Mouse (Mus musculus) myocyte (in vitro differentiated cells): ENCODE data around the gene Gm18336. TPM values are rescaled to one million over a fixed set of nuclear protein-coding genes. Genes with fewer than 3 reads are reported as not detected.

ENCODE experiments used
- H3K27me3 ChIP-seq: one replicate; pipeline ENCODE4 v1.6.1; 2011; ENCODE audit not compliant: control insufficient read depth, insufficient read depth, insufficient read length
- H3K36me3 ChIP-seq: one replicate; pipeline ENCODE4 v1.6.1; 2011; ENCODE audit not compliant: control insufficient read depth, insufficient read depth
- H3K4me2 ChIP-seq: one replicate; pipeline ENCODE4 v1.6.1; 2011; ENCODE audit warnings: low read depth, control low read depth
- H3K4me3 ChIP-seq: one replicate; pipeline ENCODE4 v1.5.1; 2011; ENCODE audit warnings: mild to moderate bottlenecking, control low read depth, moderate library complexity
- H3K79me2 ChIP-seq: one replicate; pipeline ENCODE4 v1.6.1; 2011; ENCODE audit not compliant: control insufficient read depth, insufficient read depth
- H3ac ChIP-seq: one replicate; pipeline ENCODE4 v1.6.1; 2011; ENCODE audit not compliant: control insufficient read depth, insufficient read length
- CEBPB ChIP-seq: IDR thresholded peaks from 2 replicates; pipeline ENCODE4 v1.6.1; 2011; ENCODE audit warnings: mild to moderate bottlenecking, moderate library complexity; ENCODE audit not compliant: poor library complexity, insufficient read depth, severe bottlenecking
- E2F4 ChIP-seq: IDR thresholded peaks from one replicate; pipeline ENCODE4 v1.6.1; 2011; ENCODE audit warnings: mild to moderate bottlenecking, control low read depth, moderate library complexity; ENCODE audit not compliant: insufficient read depth
- MAX ChIP-seq: IDR thresholded peaks from one replicate; pipeline ENCODE4 v1.6.1; 2011; ENCODE audit warnings: low read depth, mild to moderate bottlenecking, control low read depth
- MYOD1 ChIP-seq, 3 experiments: IDR thresholded peaks; one replicate each; pipeline ENCODE4 v1.6.1; 2011; ENCODE audit warnings: control low read depth in 2 of 3, low read depth in 2 of 3, mild to moderate bottlenecking in 2 of 3, moderate library complexity in 1 of 3; ENCODE audit not compliant: insufficient read length in 2 of 3, control insufficient read depth in 1 of 3
- MYOG ChIP-seq, 3 experiments: IDR thresholded peaks; one replicate each; pipeline ENCODE4 v1.6.1; 2011; ENCODE audit warnings: control low read depth in 2 of 3, low read depth in 2 of 3, mild to moderate bottlenecking in 2 of 3; ENCODE audit not compliant: insufficient read length in 2 of 3, control insufficient read depth in 1 of 3, insufficient read depth in 1 of 3
- POLR2A ChIP-seq: IDR thresholded peaks from one replicate; pipeline ENCODE4 v1.6.1; 2011; ENCODE audit warnings: low read depth, mild to moderate bottlenecking, control low read depth, moderate library complexity; ENCODE audit not compliant: insufficient read length
- POLR2AphosphoS2 ChIP-seq: IDR thresholded peaks from one replicate; pipeline ENCODE4 v1.6.1; 2011; ENCODE audit warnings: low read depth, control low read depth; ENCODE audit not compliant: insufficient read length
- REST ChIP-seq: IDR thresholded peaks from one replicate; pipeline ENCODE4 v1.6.1; 2011; ENCODE audit warnings: mild to moderate bottlenecking, control low read depth, moderate library complexity; ENCODE audit not compliant: insufficient read depth, insufficient read length
- SRF ChIP-seq: IDR thresholded peaks from one replicate; pipeline ENCODE4 v1.6.1; 2011; ENCODE audit warnings: low read depth; ENCODE audit not compliant: control insufficient read depth, insufficient read length
- TCF12 ChIP-seq: IDR thresholded peaks from one replicate; pipeline ENCODE4 v1.6.1; 2011; ENCODE audit warnings: mild to moderate bottlenecking, control low read depth; ENCODE audit not compliant: poor library complexity, insufficient read depth, severe bottlenecking
- TCF3 ChIP-seq: IDR thresholded peaks from one replicate; pipeline ENCODE4 v1.6.1; 2011; ENCODE audit warnings: low read depth, control low read depth; ENCODE audit not compliant: insufficient read length
- USF1 ChIP-seq: IDR thresholded peaks from one replicate; pipeline ENCODE4 v1.6.1; 2011; ENCODE audit warnings: low read depth, mild to moderate bottlenecking, control low read depth, moderate library complexity
- polyA plus RNA-seq: library from polyadenylated mRNA; unstranded; fragments of >200 nt; fragmentation: generic; extraction: Trizol; gene quantifications from one replicate; pipeline ENCODE4 v1.2.1, GENCODE M21; 2012; ENCODE audit warnings: missing spikeins

Gene Gm18336
- polyA plus RNA-seq, 1 experiment: not detected

GRCm38 (mm10) chrX:73410880-73411517 is 12.5 kb upstream of the Gm18336 start, which contains the start of gene Zfp92:
Gene Zfp92 (plus strand): TSS chrX:73411096.
- H3K36me3 ChIP-seq: no peaks in the 10 kb centered on the region
- H3K79me2 ChIP-seq: no peaks in the 10 kb centered on the region
- TF ChIP-seq E2F4 (no peak), USF1 (no peak)
- H3K4me3 ChIP-seq: no peak within 1 kb of the TSS
- H3K27me3 ChIP-seq: peaks cover 5% of the 10 kb centered on the region
- H3K4me2 ChIP-seq: peak within 1 kb of the TSS; percentile 38
- H3ac ChIP-seq: no peak within 1 kb of the TSS

GRCm38 (mm10) chrX:73401616-73402015 is 3.1 kb upstream of the Gm18336 start:
- Histone ChIP-seq H3K4me2 (no peak overlapping the region), H3K27me3 (no peaks in the 10 kb centered on the region), H3K36me3 (no peaks in the 10 kb centered on the region), H3K79me2 (no peaks in the 10 kb centered on the region), H3K4me3 (no peak overlapping the region), H3ac (no peak overlapping the region)
- TF ChIP-seq E2F4 (no peak), CEBPB (no peak), MYOG (IDR thresholded peaks at IDR 0.05; ENCODE audit: control insufficient read depth in 1 of 3, insufficient read depth in 1 of 3, insufficient read length in 2 of 3, low read depth in 2 of 3) (no peak), TCF3 (no peak), REST (no peak), MYOD1 (IDR thresholded peaks at IDR 0.05; ENCODE audit: control insufficient read depth in 1 of 3, insufficient read length in 2 of 3, low read depth in 2 of 3) (no peak), SRF (no peak), MAX (no peak), POLR2AphosphoS2 (no peak), USF1 (no peak), POLR2A (no peak), TCF12 (no peak)

- Histone ChIP-seq H3K4me3 (no peak overlapping the region), H3K4me2 (no peak overlapping the region), H3K79me2 (no peaks in the 10 kb centered on the region), H3ac (no peak overlapping the region), H3K27me3 (no peaks in the 10 kb centered on the region), H3K36me3 (no peaks in the 10 kb centered on the region)
- TF ChIP-seq SRF: no peak
- TF ChIP-seq TCF3: no peak
- no peak for TF ChIP-seq USF1
- TF ChIP-seq E2F4: no peak
- TF ChIP-seq POLR2AphosphoS2: no peak
- TF ChIP-seq MAX: no peak
Observed at GRCm38 (mm10) chrX:73400951-73401350, 2.4 kb upstream of the Gm18336 start.

DNA sequence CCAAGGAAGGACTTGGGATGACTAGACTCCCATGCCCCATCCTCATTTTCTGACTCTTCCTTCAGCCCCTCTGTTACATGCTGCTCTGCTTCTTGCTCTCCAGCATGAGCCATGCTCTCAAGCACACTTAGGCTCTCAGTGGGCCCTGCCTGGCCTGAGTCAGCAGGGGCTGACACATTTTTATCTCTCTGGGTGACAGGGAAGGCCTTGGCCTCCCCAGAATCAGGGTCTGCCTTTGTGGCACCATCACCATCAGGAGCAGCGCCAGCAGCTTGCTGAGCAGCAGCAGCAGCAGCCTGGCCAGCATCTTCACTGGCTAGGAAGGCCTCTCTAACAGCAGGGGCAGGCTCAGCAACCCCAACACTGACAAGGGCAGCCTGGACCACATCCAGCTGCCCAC is 2.1 kb downstream of the Gm18336 start:
- H3K27me3 ChIP-seq: no peaks in the 10 kb centered on the region
- H3K4me2 ChIP-seq: no peak overlapping the region
- no peaks in the 10 kb centered on the region for H3K79me2 ChIP-seq
- no peak for TF ChIP-seq SRF
- TF ChIP-seq E2F4: no peak
- TF ChIP-seq MAX: no peak
- no peak for TF ChIP-seq POLR2AphosphoS2
- TF ChIP-seq REST: no peak
- TF ChIP-seq MYOD1 (IDR thresholded peaks at IDR 0.05; ENCODE audit: control insufficient read depth in 1 of 3, insufficient read length in 2 of 3, low read depth in 2 of 3): no peak
- TF ChIP-seq CEBPB: no peak
- TF ChIP-seq POLR2A: no peak
- no peak overlapping the region for H3ac ChIP-seq
- no peak overlapping the region for H3K4me3 ChIP-seq
- H3K36me3 ChIP-seq: no peaks in the 10 kb centered on the region

DNA sequence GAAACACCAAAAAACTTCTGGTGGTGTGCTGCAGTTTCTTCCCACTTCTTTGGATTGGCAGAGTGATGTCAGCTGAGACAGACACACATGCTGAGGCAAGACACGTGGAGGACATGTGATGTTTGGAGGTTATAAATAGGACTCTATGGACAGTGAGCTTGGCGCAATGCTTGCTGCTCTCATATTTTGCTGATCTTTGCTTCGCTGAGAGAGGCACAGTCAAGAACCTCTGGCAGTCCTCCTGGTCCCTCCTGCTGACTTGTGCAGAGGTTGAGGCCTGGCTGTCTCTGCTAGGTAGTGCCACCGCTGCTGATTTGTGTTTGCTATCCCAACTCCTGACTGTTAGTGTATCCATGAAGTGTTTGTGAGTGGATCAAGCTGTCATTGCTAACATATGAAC is 7.1 kb downstream of the Gm18336 start:
- H3K4me2 ChIP-seq: no peak overlapping the region
- no peak overlapping the region for H3K4me3 ChIP-seq
- H3K27me3 ChIP-seq: no peaks in the 10 kb centered on the region

More for the DNA sequence above, 7.1 kb downstream of the Gm18336 start:
- Histone ChIP-seq H3K79me2 (no peaks in the 10 kb centered on the region), H3ac (no peak overlapping the region), H3K36me3 (no peaks in the 10 kb centered on the region)
- TF ChIP-seq MYOD1 (IDR thresholded peaks at IDR 0.05; ENCODE audit: control insufficient read depth in 1 of 3, insufficient read length in 2 of 3, low read depth in 2 of 3): no peak
- no peak for TF ChIP-seq SRF
- TF ChIP-seq TCF3: no peak
- no peak for TF ChIP-seq E2F4
- no peak for TF ChIP-seq MYOG (IDR thresholded peaks at IDR 0.05; ENCODE audit: control insufficient read depth in 1 of 3, insufficient read depth in 1 of 3, insufficient read length in 2 of 3, low read depth in 2 of 3)
- TF ChIP-seq REST: no peak
- TF ChIP-seq POLR2A: no peak
- TF ChIP-seq TCF12: no peak
- TF ChIP-seq POLR2AphosphoS2: no peak
- TF ChIP-seq MAX: no peak
